Mouse (Mus musculus) layer of hippocampus, adult 11-12 months (tissue): Measurements from ENCODE around the gene Tal1.

ENCODE experiments used
- DNase-seq: peaks from one replicate; pipeline ENCODE4 v3.0.0; 2022; ENCODE audit warnings: low spot score

Tal1 gene

GRCm38 (mm10) chr4:115113266-115113665 lies 57.0 kb downstream of the Tal1 start:
- no peak for DNase-seq

GRCm38 (mm10) chr4:115119642-115120041 lies 63.4 kb downstream of the Tal1 start:
- no peak for DNase-seq

GRCm38 (mm10) chr4:115121162-115121561 lies 64.9 kb downstream of the Tal1 start:
- no peak for DNase-seq
